Mouse (Mus musculus) CD4-positive helper T cell, adult 2 months (primary cell): ENCODE results near the gene Cables2.

Experiments
- DNase-seq: peaks from one replicate; pipeline ENCODE4 v3.0.0-alpha.2; 2012; ENCODE audit warnings: low read depth, missing footprints, low spot score

Cables2 gene

DNA sequence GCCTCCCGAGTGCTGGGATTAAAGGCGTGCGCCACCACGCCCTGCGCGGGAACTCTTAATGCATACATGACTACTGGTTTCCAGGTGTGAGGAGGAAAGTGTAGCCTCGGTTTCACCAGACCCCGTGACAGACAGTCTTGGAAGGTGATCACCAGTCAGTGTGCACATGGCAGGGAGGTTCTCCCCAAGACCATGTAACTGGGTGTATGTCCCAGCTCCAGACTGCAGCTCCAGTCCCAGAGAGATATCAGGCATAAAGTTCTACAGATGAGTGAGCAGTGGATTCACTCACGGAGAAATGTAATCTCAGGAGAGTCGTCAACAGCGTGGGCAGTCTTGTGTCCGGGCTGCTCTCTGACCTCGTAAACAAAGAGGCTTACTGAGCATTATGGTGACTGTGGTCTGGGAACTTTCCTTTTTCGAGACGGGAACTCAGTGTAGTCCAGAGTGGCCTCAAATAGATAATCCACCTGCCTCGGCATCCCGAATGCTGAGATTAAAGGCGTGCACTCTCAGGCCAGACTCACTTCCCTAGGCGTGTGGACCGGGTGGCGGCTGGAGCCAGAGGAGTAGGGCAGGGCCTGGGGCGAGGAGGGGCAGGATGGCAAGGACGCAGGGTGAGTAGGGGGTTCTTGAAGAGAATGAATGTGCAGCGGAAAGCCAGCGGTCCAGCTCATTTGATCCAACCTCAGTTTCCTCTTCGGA is 16.8 kb downstream of the Cables2 start:
- peak; percentile 30 for DNase-seq

DNA sequence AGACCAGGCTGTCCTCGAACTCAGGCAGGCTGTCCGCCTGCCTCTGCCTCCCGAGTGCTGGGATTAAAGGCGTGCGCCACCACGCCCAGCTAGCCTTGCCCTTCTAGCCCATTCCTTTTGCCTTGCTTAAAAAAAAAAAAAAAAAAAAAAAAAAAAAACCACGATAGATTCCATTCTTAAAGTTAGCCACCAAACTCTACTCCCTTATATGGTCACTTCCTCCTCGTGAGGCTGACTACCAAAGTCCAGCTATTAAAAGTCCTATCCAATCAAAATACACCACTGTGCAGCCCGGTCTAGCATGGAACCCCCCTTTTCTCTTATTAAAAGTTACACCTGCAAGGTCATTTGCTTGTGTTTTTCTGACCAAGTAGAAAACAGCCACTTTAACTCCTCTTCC is 17.6 kb downstream of the Cables2 start:
- peak; percentile 24 for DNase-seq

DNA sequence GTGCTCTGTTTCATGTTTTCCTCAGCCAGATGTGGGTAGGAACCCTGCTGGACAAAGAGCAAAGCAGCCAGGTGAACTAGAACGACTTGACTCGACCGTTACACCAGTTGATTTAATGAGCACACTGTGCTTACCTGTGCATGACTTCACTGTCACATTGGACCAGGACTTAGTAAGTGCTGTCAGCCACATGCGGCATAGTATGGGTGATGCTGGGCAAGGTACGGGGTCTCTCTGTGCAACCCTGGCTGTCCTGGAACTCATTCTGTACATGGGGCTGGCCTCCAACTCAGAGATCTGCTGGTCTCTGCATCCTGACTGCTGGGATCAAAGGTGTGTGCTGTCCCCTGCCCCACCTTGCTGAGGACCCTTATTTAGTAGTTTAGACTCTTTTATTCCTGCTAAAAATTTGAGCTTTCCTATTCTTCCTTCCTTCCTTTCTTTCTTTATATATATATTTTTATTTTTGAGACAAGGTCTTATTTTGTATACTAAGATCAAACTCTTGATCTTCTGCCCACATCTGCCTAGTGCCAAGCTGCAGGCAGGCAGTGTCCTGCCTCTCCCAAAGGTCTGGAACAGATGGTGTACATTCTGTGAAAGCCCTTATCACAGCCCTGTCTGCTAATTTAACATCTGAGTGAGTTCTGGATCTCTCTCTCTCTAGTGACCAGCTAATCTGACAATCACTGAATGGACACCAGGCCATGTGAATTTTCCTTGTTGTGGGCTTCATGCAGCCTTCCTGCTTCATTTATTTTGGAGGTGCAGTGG is 18.7 kb downstream of the Cables2 start:
- no peak for DNase-seq

DNA sequence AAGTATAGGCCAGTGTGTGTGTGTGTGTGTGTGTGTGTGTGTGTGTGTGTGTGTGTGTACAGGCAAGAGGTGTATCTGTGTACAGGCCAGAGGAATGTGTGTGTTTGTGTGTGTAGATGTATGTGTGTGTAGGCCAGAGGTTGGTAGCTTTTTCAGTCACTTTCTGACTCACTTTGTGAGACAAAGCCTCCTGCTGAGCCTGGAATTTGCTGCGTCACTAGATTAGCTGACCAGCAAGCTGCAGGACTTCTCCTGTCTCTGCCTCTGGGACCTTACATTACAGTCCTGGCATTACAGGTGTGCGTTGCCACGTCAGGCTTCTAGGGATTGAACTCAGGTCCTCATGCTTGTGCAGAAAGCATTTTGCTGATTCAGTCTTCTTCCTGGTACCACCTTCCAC is 21.5 kb downstream of the Cables2 start:
- DNase-seq, result no peak

DNA sequence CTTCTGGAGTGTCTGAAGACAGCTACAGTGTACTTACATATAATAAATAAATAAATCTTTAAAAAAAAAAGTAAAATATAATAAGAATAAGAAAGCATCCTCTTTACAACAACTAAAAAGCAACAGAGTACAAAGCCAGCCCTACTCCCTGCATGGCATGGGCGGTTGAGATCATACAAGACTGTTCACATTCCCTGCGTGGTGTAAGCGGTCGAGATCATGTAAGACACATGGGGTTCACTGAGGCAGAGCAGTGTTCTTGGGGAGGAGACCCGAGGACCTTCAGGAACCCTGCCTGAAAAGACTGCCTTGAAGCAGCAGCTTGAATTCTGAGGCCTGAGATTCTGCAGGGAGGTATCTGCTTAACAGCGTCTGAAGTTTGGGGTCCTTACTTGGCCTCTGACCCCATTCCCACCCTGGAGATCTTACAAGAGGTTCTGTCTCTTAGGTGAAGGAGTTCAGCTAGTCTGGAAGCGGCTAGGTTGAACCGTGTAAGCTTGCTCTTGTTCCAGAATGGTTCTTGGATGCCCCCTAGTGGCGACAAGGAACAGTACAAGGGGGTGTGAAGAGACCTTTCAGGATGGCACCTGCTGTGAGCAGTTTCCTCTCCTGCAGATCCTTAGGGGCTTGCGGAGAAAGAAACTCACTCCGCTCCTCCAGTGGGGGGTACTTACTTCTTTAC is 22.2 kb downstream of the Cables2 start:
- peak; percentile 82 for DNase-seq

DNA sequence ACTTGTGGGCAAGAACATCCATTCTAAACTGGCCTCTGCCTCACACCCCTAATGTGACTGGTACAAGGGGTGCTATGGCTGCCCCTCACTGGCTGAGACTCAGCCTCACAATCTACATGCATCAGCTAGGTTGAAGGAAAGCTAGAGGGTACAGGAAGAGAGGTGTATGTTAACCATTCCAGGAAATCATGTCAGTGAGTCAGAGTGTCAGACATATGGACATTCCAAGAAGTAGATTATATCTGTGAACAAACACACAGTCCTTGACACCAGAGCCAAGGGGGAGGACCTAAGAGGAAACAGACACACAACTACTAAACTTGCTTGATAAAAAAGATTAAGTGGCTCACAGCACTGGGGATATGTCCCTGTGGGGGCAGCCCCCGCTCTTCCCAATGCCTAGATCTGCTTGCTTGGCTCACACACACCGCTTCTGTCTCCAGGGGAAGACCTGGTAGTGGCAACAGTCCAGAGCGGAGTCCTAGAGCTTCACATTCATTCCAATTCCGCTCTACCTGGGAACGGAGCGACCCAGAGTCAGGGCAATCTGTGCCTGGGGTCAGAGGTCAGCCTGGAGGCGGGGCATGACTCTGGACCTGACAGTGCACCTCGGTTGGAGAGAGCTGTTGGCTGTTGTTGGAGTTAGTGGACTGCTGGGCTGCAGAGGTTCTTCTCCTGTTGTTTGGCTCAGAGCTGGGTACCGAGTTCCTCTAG is 24.2 kb downstream of the Cables2 start:
- no peak for DNase-seq

DNA sequence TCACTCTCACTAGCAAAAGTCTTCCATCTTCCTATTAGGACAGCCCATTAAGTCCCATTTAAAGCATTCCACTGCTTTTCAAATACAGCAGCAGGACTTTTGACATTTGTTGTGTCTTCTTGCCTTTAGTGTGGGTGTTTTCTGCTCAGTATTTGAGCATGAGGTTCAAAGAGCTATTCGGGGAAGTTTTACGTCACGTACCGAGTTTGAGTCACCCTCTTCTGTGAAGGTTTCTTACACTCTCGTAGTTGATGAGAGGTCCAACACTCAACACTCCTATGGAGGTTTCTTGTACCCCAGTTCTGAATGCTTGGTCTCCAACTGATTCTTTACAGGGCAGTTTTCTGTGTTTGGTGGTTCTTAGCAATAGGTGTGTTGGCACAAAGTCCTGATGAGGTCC is 25.4 kb downstream of the Cables2 start:
- DNase-seq, result peak; percentile 40

DNA sequence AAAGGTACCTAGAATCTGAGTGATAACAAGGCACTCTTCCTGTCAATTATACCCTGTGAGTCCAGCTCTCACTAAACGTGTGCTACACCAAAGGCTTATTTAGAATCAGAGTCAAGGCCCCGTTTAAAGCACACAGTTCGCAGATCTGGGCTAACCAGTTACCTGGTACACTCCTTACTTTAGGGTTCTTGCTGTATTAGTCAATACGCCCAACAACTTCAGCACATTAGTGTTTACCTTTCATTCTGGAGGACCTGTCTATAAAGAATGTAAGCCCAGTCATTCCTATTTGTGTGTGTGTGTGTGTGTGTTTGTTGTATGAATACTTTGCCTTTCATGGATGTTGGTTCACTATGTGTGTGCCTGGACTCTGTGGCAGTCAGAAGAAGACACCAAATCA is 30.2 kb downstream of the Cables2 start:
- no peak for DNase-seq

DNA sequence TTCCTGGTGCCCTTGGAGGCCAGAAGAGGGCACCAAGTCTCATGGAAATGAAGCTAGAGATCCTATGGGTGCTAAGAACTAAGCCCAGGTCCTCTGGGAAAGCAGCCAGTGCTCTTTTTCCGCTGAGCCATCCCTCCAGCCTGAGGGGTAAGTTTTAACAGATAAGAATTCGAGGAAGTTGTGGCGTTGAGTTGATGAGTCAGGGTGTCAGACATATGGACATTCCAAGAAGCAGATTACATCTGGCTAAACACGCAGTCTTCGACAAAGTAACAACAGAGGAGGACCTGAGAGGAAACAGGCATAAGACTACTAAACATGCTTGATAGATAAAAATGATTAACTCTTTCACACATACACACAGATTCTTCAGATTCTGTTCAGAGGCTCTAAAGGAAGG is 34.7 kb downstream of the Cables2 start:
- no peak for DNase-seq

DNA sequence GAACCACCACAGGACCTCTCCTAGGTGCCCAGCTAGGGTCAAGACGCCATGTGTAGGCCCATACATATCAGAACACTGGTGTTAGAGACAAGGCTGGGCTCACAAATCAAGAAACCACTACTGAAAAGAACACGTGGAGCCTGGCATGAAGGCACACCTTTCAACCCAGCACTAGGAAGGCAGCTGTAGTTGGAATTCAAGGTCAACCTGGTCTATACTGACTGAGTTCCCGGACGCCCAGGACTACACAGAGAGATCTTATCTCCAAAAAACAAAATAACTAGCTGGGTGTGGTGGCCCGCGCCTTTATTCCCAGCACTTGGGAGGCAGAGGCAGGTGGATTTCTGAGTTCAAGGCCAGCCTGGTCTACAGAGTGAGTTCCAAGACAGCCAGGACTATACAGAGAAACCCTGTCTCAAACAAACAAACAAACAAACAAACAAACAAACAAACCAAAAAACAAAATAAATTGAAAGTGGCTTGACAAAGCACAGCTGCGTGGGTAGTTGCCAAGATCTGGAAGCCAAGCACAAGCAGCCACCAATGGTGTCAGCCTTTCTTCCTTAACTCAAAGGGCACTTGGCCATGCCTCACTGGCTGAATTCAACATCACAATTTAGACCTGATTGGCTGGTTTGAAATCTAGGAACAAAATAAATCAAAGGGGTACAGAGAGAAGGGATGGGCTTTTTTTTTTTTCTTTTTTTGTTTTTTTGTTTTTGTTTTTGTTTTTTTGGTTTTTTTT is 35.5 kb downstream of the Cables2 start:
- no peak for DNase-seq

DNA sequence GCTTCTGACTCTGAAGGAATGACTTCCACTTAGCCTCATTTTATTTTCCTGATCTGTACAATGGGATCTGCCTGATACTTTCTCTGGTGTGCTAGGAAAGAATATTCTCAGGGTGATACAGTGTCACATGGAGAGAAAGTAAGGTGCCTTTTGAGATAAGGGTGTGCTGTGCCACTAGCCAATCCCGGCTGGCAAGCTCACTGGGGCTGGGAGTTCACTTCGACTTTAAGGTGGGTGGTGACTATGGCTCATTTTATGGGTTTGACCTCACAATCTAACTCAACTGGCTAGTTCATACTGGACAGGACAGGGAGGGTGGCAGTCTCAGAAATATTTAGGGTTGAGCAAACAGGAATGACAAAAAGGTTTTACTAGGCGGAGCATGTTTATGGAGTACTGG is 36.4 kb downstream of the Cables2 start:
- DNase-seq, result no peak

DNA sequence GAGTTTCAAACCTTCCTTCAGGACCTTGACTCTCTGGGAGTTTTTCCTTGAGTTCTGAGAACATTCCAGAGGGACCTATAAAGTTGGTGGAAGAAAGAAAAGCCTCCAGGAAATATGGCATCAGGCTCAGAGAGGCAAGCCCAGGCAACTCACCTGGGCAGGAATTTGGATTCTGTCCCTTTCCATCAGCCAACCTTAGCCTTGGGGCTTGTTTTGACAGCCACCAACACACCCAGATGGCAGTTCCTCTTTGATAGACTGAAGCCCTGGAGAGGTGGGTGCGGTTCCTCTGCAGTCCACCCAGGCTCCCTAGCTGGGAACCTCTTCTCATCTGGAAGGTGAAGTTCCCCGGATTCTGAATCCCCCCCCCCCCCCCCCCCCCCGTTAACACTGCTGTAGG is 36.8 kb downstream of the Cables2 start:
- no peak for DNase-seq

DNA sequence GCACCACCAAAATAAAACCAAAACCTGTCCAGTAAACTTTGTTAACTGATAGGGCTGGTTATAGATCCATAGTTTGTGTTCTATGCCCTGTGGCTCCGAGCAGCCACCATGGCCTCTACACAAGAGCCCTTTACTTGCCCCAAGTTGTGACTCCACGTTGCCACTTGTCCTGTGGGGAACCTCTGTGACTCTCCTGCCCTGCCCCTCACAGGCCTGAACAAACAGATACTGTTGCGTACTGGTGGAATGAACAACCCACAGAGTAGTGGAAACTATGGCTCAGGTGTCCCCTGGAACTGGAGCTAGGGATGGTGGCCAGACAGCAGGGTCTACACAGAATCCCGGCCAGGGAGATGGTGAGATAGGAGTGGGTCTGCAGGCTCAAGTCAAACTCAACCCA is 37.5 kb downstream of the Cables2 start:
- DNase-seq, result no peak

DNA sequence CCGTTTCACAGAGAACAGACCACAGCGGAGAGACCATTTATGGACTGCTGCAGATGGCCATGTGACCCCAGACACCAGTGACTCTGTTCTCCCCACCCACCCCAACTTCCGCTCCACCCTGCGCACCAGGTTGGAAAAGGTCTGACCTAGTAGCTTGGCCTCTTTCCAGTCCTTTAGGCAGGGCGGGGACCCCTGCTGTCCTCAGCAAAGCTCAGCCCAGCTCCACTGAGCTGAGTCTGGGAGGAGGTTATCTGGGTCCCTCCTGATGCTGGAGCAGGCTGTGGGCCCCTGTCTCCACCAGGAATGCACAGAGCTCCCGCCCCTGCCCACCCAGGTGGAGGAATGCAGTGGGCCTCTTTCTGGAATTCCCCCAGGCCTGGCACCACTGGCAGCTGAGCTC is 38.3 kb downstream of the Cables2 start:
- DNase-seq, result no peak

DNA sequence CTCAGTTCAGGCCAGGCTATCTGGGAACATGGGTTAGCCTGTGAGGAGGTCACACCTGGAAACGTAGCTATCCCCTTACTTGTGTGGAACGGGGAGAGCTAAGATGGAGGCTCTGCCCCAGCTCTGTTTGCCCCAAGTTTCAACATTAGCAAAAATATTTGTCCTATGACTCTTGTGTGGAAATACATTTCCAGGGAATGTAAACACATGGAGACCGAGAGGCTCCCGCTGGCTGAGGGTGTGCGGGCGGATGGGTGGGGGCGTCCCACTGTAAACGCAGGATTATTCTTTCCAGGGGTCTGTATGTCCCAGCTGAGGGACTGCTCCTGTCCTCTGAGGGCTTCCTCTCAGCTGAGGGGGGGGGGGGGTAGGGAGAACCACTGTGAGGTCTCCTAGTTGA is 38.9 kb downstream of the Cables2 start:
- DNase-seq, result no peak

DNA sequence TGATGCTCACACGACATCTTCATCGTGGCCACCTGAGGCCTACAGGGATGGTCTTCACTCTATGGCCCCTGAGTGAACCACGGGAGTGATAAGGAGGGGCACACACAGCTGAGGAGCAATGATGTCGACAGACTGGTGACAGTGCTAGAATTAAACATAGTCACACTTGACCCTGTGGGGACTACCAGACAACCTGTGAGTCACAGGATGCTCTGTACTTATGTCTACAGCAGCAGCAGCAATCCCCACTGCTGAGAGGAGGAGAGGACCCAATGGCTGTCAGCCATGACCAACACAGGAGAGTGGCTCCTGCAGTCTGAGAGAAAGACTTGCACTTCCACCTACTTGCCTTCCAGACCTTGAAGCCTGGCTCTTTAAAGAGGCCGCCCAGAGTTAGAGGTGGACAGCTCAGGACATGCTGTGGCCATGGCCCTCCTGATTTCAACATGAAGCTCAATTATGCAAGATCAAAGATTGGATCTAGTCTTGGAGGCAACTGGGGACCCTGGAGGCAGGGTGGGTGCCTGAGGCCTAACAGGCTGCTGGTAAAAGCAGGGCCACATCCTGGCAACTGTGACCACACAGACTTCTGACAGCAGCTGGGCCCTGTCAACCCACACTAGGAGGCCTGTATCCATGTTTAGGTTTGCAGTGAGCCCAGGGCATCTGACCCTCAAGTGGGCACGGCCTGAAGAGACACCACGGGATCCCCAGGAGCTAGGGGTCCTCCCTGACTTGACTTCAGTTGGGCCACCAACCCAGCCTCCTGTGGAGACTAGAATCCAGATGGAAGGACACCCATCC is 40.0 kb downstream of the Cables2 start:
- no peak for DNase-seq

DNA sequence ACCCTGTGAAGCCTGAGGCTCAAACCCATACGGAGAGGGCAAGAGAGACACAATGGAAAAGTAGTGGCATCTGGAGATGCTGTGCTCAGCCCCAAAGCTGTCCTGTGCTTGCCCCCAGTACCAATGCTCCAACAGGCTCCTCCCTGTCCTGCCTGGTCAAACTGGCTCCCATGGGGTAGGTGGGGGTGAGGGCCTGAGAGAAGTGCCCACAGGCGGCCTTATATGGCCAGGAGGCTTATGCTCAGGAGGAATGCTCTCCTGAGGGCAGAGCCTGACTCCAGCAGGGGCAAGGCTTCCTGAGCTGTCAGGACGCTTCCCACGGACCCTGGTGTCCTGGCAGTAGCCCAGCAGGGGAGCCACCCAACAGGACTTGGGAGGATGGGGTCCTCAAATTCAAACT is 42.8 kb downstream of the Cables2 start:
- DNase-seq, result no peak

DNA sequence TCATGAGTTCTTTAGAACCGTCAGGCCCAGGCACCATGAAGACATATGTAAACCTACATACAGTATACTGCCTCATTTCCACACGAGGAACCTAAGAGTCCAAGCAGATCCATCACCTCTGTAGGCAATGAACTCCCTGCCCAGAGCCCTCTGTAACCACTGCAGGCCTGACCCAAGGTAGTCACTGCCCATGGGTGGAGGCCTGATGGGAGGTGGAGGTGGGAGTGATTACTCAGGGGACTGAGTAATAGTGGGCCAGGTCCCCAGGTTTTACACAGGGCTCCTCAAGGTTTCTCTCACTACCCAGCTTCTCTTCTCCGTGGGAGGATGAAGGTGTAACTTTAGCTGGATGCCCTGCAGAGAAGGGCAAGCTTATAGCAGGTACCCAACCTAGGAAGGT is 44.2 kb downstream of the Cables2 start:
- no peak for DNase-seq

DNA sequence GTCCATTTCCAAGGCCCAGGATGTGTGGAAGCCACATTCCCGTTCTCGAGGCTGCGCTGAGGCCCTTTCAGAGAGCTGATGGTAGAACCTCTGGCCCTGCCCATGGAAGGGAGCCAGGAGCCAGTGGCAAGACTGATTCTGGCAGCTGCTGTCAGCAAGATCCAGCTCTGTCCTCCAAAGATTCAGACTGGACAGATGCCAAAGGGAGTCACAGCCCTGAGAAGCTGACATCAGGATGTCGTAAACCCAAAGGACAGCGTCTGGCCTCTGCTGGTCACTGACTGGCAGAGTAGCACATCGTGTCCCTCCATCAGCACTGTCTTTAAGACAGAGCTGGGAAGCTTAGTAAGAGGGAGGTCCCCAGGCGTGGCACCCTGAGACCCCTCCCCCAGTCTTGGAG is 44.7 kb downstream of the Cables2 start:
- no peak for DNase-seq

DNA sequence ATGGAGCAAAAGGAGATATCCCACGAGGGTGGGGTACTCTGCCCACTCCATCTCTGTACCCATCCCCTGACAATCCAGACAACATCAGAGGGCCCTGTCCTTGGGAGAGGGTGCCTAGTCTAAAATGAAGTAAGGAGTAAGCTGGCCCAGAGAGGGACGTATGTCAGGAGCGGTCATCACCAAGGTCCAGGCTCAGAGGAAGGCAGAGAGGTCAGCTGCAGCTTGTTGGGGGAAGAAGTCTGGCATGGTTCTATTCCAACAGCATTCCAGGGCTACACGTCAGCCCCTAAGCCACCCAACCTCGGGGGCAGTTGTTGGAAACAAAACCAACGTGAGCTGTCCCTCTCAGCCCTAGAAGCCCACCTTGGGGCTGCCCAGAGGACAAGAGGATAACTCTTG is 45.2 kb downstream of the Cables2 start:
- DNase-seq, result no peak
